Mouse (Mus musculus): ENCODE measurements around the gene App. TPM values are rescaled to one million over a fixed set of nuclear protein-coding genes. Genes with fewer than 3 reads are reported as not detected.

Gene App
- polyA plus RNA-seq, 1 experiment from 2014 or later: 146 TPM

GRCm38 (mm10) chr16:85072624-85073023 lies 100.9 kb downstream of the App start:
- Histone ChIP-seq H3K4me2 (ENCODE audit: low read depth, low read length) (no peak overlapping the region), H3K9me3 (replicated peaks; ENCODE audit: control insufficient read depth, low read length) (no peaks in the 10 kb centered on the region), H3K4me1 (ENCODE audit: control insufficient read depth, insufficient read depth, low read length) (no peaks in the 10 kb centered on the region), H3K27me3 (ENCODE audit: control insufficient read depth, insufficient read depth, low read length) (no peaks in the 10 kb centered on the region), H3K9ac (replicated peaks; ENCODE audit: low read length) (no peak overlapping the region), H3K36me3 (replicated peaks; ENCODE audit: control insufficient read depth, insufficient read depth, low read depth, low read length) (no peaks in the 10 kb centered on the region; the same call in 1 of the 2 replicates), H3K4me3 (ENCODE audit: low read depth, low read length) (no peak overlapping the region), H3K27ac (replicated peaks; ENCODE audit: low read depth, low read length) (no peak overlapping the region)
- no peak for ATAC-seq (replicated peaks; ENCODE audit: insufficient number of reproducible peaks, low FRiP score, low TSS enrichment, low read depth)
- no peak for DNase-seq (ENCODE audit: low spot score)
- WGBS: 88% methylated on average over 12 of the region's 12 CpGs

- Histone ChIP-seq H3K36me3 (replicated peaks; ENCODE audit: control insufficient read depth, insufficient read depth, low read depth, low read length) (no peaks in the 10 kb centered on the region; the same call in 1 of the 2 replicates), H3K4me1 (ENCODE audit: control insufficient read depth, insufficient read depth, low read length) (no peaks in the 10 kb centered on the region), H3K9me3 (replicated peaks; ENCODE audit: control insufficient read depth, low read length) (no peaks in the 10 kb centered on the region), H3K9ac (replicated peaks; ENCODE audit: low read length) (no peak overlapping the region), H3K4me3 (ENCODE audit: low read depth, low read length) (no peak overlapping the region), H3K4me2 (ENCODE audit: low read depth, low read length) (no peak overlapping the region), H3K27me3 (ENCODE audit: control insufficient read depth, insufficient read depth, low read length) (no peaks in the 10 kb centered on the region), H3K27ac (replicated peaks; ENCODE audit: low read depth, low read length) (no peak overlapping the region)
- DNase-seq (ENCODE audit: low spot score) (no peak), ATAC-seq (replicated peaks; ENCODE audit: insufficient number of reproducible peaks, low FRiP score, low TSS enrichment, low read depth) (no peak)
- WGBS: 97% methylated on average over 12 of the region's 12 CpGs
These were observed 101.8 kb downstream of the App start for GRCm38 (mm10) chr16:85071791-85072190.

- DNase-seq (ENCODE audit: low spot score): no peak
- H3K27ac ChIP-seq (replicated peaks; ENCODE audit: low read depth, low read length): no peak overlapping the region
- no peaks in the 10 kb centered on the region for H3K27me3 ChIP-seq (ENCODE audit: control insufficient read depth, insufficient read depth, low read length)
- ATAC-seq (replicated peaks; ENCODE audit: insufficient number of reproducible peaks, low FRiP score, low TSS enrichment, low read depth): no peak
- 92% methylated on average over 1 of the region's 1 CpGs for WGBS
- no peaks in the 10 kb centered on the region for H3K9me3 ChIP-seq (replicated peaks; ENCODE audit: control insufficient read depth, low read length)
- no peaks in the 10 kb centered on the region for H3K4me1 ChIP-seq (ENCODE audit: control insufficient read depth, insufficient read depth, low read length)
- H3K4me2 ChIP-seq (ENCODE audit: low read depth, low read length): no peak overlapping the region
- no peaks in the 10 kb centered on the region; the same call in 1 of the 2 replicates for H3K36me3 ChIP-seq (replicated peaks; ENCODE audit: control insufficient read depth, insufficient read depth, low read depth, low read length)
- no peak overlapping the region for H3K9ac ChIP-seq (replicated peaks; ENCODE audit: low read length)
- no peak overlapping the region for H3K4me3 ChIP-seq (ENCODE audit: low read depth, low read length)
These were observed 102.3 kb downstream of the App start for GRCm38 (mm10) chr16:85071248-85071647.

- no peak overlapping the region for H3K4me2 ChIP-seq (ENCODE audit: low read depth, low read length)
- H3K36me3 ChIP-seq (replicated peaks; ENCODE audit: control insufficient read depth, insufficient read depth, low read depth, low read length): no peaks in the 10 kb centered on the region; the same call in 1 of the 2 replicates
- H3K4me1 ChIP-seq (ENCODE audit: control insufficient read depth, insufficient read depth, low read length): no peaks in the 10 kb centered on the region
- H3K27ac ChIP-seq (replicated peaks; ENCODE audit: low read depth, low read length): no peak overlapping the region
- no peak for DNase-seq (ENCODE audit: low spot score)
- H3K9ac ChIP-seq (replicated peaks; ENCODE audit: low read length): no peak overlapping the region
- ATAC-seq (replicated peaks; ENCODE audit: insufficient number of reproducible peaks, low FRiP score, low TSS enrichment, low read depth): no peak
- no peaks in the 10 kb centered on the region for H3K9me3 ChIP-seq (replicated peaks; ENCODE audit: control insufficient read depth, low read length)
- H3K4me3 ChIP-seq (ENCODE audit: low read depth, low read length): no peak overlapping the region
- 91% methylated on average over 13 of the region's 13 CpGs for WGBS
- no peaks in the 10 kb centered on the region for H3K27me3 ChIP-seq (ENCODE audit: control insufficient read depth, insufficient read depth, low read length)
These were observed 106.2 kb downstream of the App start for GRCm38 (mm10) chr16:85067254-85067893.

GRCm38 (mm10) chr16:85066227-85066626 lies 107.3 kb downstream of the App start:
- Histone ChIP-seq H3K9ac (replicated peaks; ENCODE audit: low read length) (no peak overlapping the region), H3K4me3 (ENCODE audit: low read depth, low read length) (no peak overlapping the region), H3K4me1 (ENCODE audit: control insufficient read depth, insufficient read depth, low read length) (no peaks in the 10 kb centered on the region), H3K27me3 (ENCODE audit: control insufficient read depth, insufficient read depth, low read length) (no peaks in the 10 kb centered on the region), H3K36me3 (replicated peaks; ENCODE audit: control insufficient read depth, insufficient read depth, low read depth, low read length) (no peaks in the 10 kb centered on the region; the same call in 1 of the 2 replicates), H3K27ac (replicated peaks; ENCODE audit: low read depth, low read length) (no peak overlapping the region), H3K4me2 (ENCODE audit: low read depth, low read length) (no peak overlapping the region), H3K9me3 (replicated peaks; ENCODE audit: control insufficient read depth, low read length) (no peaks in the 10 kb centered on the region; the same call in 1 of the 2 replicates)
- DNase-seq (ENCODE audit: low spot score) (no peak), ATAC-seq (replicated peaks; ENCODE audit: insufficient number of reproducible peaks, low FRiP score, low TSS enrichment, low read depth) (no peak)
- 85% methylated on average over 11 of the region's 11 CpGs for WGBS

- no peak overlapping the region for H3K4me2 ChIP-seq (ENCODE audit: low read depth, low read length)
- H3K9ac ChIP-seq (replicated peaks; ENCODE audit: low read length): no peak overlapping the region
- H3K27ac ChIP-seq (replicated peaks; ENCODE audit: low read depth, low read length): no peak overlapping the region
- H3K4me3 ChIP-seq (ENCODE audit: low read depth, low read length): no peak overlapping the region
- H3K27me3 ChIP-seq (ENCODE audit: control insufficient read depth, insufficient read depth, low read length): no peaks in the 10 kb centered on the region
- no peaks in the 10 kb centered on the region; the same call in 1 of the 2 replicates for H3K9me3 ChIP-seq (replicated peaks; ENCODE audit: control insufficient read depth, low read length)
- no peak for ATAC-seq (replicated peaks; ENCODE audit: insufficient number of reproducible peaks, low FRiP score, low TSS enrichment, low read depth)
- H3K36me3 ChIP-seq (replicated peaks; ENCODE audit: control insufficient read depth, insufficient read depth, low read depth, low read length): no peaks in the 10 kb centered on the region; the same call in 1 of the 2 replicates
- no peaks in the 10 kb centered on the region for H3K4me1 ChIP-seq (ENCODE audit: control insufficient read depth, insufficient read depth, low read length)
- no peak for DNase-seq (ENCODE audit: low spot score)
- 82% methylated on average over 5 of the region's 6 CpGs for WGBS
These were observed 108.8 kb downstream of the App start for GRCm38 (mm10) chr16:85064800-85065199.

- DNase-seq (ENCODE audit: low spot score) (no peak), ATAC-seq (replicated peaks; ENCODE audit: insufficient number of reproducible peaks, low FRiP score, low TSS enrichment, low read depth) (no peak)
- Histone ChIP-seq H3K4me2 (ENCODE audit: low read depth, low read length) (no peak overlapping the region), H3K36me3 (replicated peaks; ENCODE audit: control insufficient read depth, insufficient read depth, low read depth, low read length) (no peaks in the 10 kb centered on the region), H3K27me3 (ENCODE audit: control insufficient read depth, insufficient read depth, low read length) (no peaks in the 10 kb centered on the region), H3K9ac (replicated peaks; ENCODE audit: low read length) (no peak overlapping the region), H3K9me3 (replicated peaks; ENCODE audit: control insufficient read depth, low read length) (no peaks in the 10 kb centered on the region; the same call in 1 of the 2 replicates), H3K4me3 (ENCODE audit: low read depth, low read length) (no peak overlapping the region), H3K4me1 (ENCODE audit: control insufficient read depth, insufficient read depth, low read length) (no peaks in the 10 kb centered on the region), H3K27ac (replicated peaks; ENCODE audit: low read depth, low read length) (no peak overlapping the region)
- WGBS: 91% methylated on average over 3 of the region's 3 CpGs
These were observed 110.8 kb downstream of the App start for GRCm38 (mm10) chr16:85062732-85063131.

GRCm38 (mm10) chr16:85061725-85062124 lies 111.8 kb downstream of the App start:
- ATAC-seq (replicated peaks; ENCODE audit: insufficient number of reproducible peaks, low FRiP score, low TSS enrichment, low read depth) (no peak), DNase-seq (ENCODE audit: low spot score) (no peak)
- H3K4me2 ChIP-seq (ENCODE audit: low read depth, low read length): no peak overlapping the region
- H3K27ac ChIP-seq (replicated peaks; ENCODE audit: low read depth, low read length): no peak overlapping the region
- no peaks in the 10 kb centered on the region for H3K27me3 ChIP-seq (ENCODE audit: control insufficient read depth, insufficient read depth, low read length)
- H3K36me3 ChIP-seq (replicated peaks; ENCODE audit: control insufficient read depth, insufficient read depth, low read depth, low read length): no peaks in the 10 kb centered on the region
- H3K9me3 ChIP-seq (replicated peaks; ENCODE audit: control insufficient read depth, low read length): no peaks in the 10 kb centered on the region; the same call in 1 of the 2 replicates
- WGBS: 94% methylated on average over 4 of the region's 4 CpGs
- no peak overlapping the region for H3K9ac ChIP-seq (replicated peaks; ENCODE audit: low read length)
- H3K4me3 ChIP-seq (ENCODE audit: low read depth, low read length): no peak overlapping the region
- H3K4me1 ChIP-seq (ENCODE audit: control insufficient read depth, insufficient read depth, low read length): no peaks in the 10 kb centered on the region

Measured in embryonic facial prominence, embryonic 11.5 days (tissue).